8 mouse cellular contexts compared by ENCODE assay signal in genomic region chr9:80164191-80164590, GRCm38 (mm10). TPM values are rescaled to one million over a fixed set of nuclear protein-coding genes. Genes with fewer than 3 reads are reported as not detected.
DNase-seq lines count a peak whose midpoint lies in the region; ATAC-seq lines count a peak whose summit lies in the region.

No protein-coding gene starts in this region.

- no peak for ATAC-seq in heart, embryonic 14.5 days (ENCODE audit: insufficient number of reproducible peaks, insufficient read depth, low FRiP score, low read depth)
- no peak for ATAC-seq in forebrain, embryonic 16.5 days
- no peak for ATAC-seq in liver, embryonic 16.5 days (ENCODE audit: low read depth)
- ATAC-seq in stomach, embryonic 15.5 days (ENCODE audit: insufficient read depth, low FRiP score, low read depth), result peak; percentile 8

- H3K9ac ChIP-seq in heart, embryonic 14.5 days (ENCODE audit: low read length), result peak overlapping the region; percentile 56
- H3K9ac ChIP-seq in forebrain, embryonic 16.5 days (replicated peaks; ENCODE audit: low read depth, low read length), result peak overlapping the region; percentile 70
- H3K9ac ChIP-seq in liver, embryonic 16.5 days (ENCODE audit: low read depth, low read length), result peak overlapping the region; percentile 41; the same call in 1 of the 2 replicates
- H3K9ac ChIP-seq in stomach, embryonic 15.5 days, result no peak overlapping the region

- peaks cover 0 to 9% of the 10 kb centered on the region in 2 experiments; a peak in 2 of 4 replicates for H3K4me1 ChIP-seq in heart, embryonic 14.5 days (ENCODE audit: control insufficient read depth in 2 of 2, insufficient read depth in 2 of 2, low read length in 2 of 2)
- peaks cover 5% of the 10 kb centered on the region; the same call in 1 of the 2 replicates for H3K4me1 ChIP-seq in forebrain, embryonic 16.5 days (replicated peaks; ENCODE audit: control insufficient read depth, insufficient read depth, low read length)
- peaks cover 6% of the 10 kb centered on the region for H3K4me1 ChIP-seq in liver, embryonic 16.5 days (ENCODE audit: control insufficient read depth, low read depth, low read length)
- H3K4me1 ChIP-seq in stomach, embryonic 15.5 days, result peaks cover 3% of the 10 kb centered on the region; the same call in 1 of the 2 replicates

- 2% methylated on average over 13 of the region's 13 CpGs for WGBS in heart, embryonic 14.5 days
- WGBS in forebrain, embryonic 16.5 days, result 2% methylated on average over 13 of the region's 13 CpGs
- WGBS in liver, embryonic 16.5 days (ENCODE audit: insufficient replicate concordance), result 2% methylated on average over 13 of the region's 13 CpGs
- 2% methylated on average over 13 of the region's 13 CpGs for WGBS in stomach, embryonic 15.5 days

- no peaks in the 10 kb centered on the region for H3K36me3 ChIP-seq in heart, embryonic 14.5 days (ENCODE audit: control insufficient read depth, insufficient read depth, low read length)
- H3K36me3 ChIP-seq in forebrain, embryonic 16.5 days (ENCODE audit: control insufficient read depth, insufficient read depth), result no peaks in the 10 kb centered on the region
- no peaks in the 10 kb centered on the region for H3K36me3 ChIP-seq in liver, embryonic 16.5 days (ENCODE audit: control insufficient read depth, insufficient read depth)
- no peaks in the 10 kb centered on the region for H3K36me3 ChIP-seq in stomach, embryonic 15.5 days

- intact Hi-C loops in heart, postnatal 36 days (cut with DNase I), result loop anchor here (2.0 to 10.0 kb wide), 3 partner anchors 77 to 369 kb away; partner anchors contain the start of genes Senp6 and Tmem30a

- peak overlapping the region; percentile 66 to 77 for H3K4me3 ChIP-seq in heart, embryonic 14.5 days (ENCODE audit: control insufficient read depth in 1 of 2, insufficient read depth in 1 of 2, low read depth in 1 of 2, low read length in 2 of 2)
- H3K4me3 ChIP-seq in forebrain, embryonic 16.5 days (replicated peaks; ENCODE audit: low read length), result peak overlapping the region; percentile 87
- peak overlapping the region; percentile 78 for H3K4me3 ChIP-seq in liver, embryonic 16.5 days (ENCODE audit: low read depth, low read length)
- peak overlapping the region; percentile 90 for H3K4me3 ChIP-seq in stomach, embryonic 15.5 days (replicated peaks)

- no peak overlapping the region for H3K27ac ChIP-seq in heart, embryonic 14.5 days (replicated peaks in 1 of 2; ENCODE audit: control insufficient read depth in 1 of 2, insufficient read depth in 1 of 2, low read depth in 2 of 2, low read length in 2 of 2)
- no peak overlapping the region for H3K27ac ChIP-seq in forebrain, embryonic 16.5 days (ENCODE audit: low read length)
- no peak overlapping the region for H3K27ac ChIP-seq in liver, embryonic 16.5 days (ENCODE audit: low read length)
- peak overlapping the region; percentile 65; the same call in 1 of the 2 replicates for H3K27ac ChIP-seq in stomach, embryonic 15.5 days

- H3K9me3 ChIP-seq in heart, embryonic 14.5 days (ENCODE audit: control insufficient read depth, low read length), result no peaks in the 10 kb centered on the region
- no peaks in the 10 kb centered on the region for H3K9me3 ChIP-seq in forebrain, embryonic 16.5 days (ENCODE audit: control insufficient read depth, low read length)
- no peaks in the 10 kb centered on the region for H3K9me3 ChIP-seq in liver, embryonic 16.5 days (replicated peaks; ENCODE audit: control insufficient read depth, low read length)
- H3K9me3 ChIP-seq in stomach, embryonic 15.5 days, result no peaks in the 10 kb centered on the region

- no peak for DNase-seq in heart, postnatal 36 days
- peak; percentile 45 for DNase-seq in MN1 (ENCODE audit: low spot score)
- no peak for DNase-seq in retina, embryonic 14.5 days (ENCODE audit: low spot score)
- no peak for DNase-seq in thymus, postnatal 10 days (ENCODE audit: low spot score in 2 of 2)

- H3K4me2 ChIP-seq in heart, embryonic 14.5 days (ENCODE audit: low read length), result peak overlapping the region; percentile 70
- H3K4me2 ChIP-seq in forebrain, embryonic 16.5 days (ENCODE audit: low read length), result peak overlapping the region; percentile 68
- H3K4me2 ChIP-seq in liver, embryonic 16.5 days (ENCODE audit: low read depth, low read length), result peak overlapping the region; percentile 96
- H3K4me2 ChIP-seq in stomach, embryonic 15.5 days, result peak overlapping the region; percentile 73

- H3K27me3 ChIP-seq in heart, embryonic 14.5 days (ENCODE audit: control insufficient read depth, insufficient read depth, low read length), result no peaks in the 10 kb centered on the region
- H3K27me3 ChIP-seq in forebrain, embryonic 16.5 days (replicated peaks; ENCODE audit: control insufficient read depth, insufficient read depth, low read length), result no peaks in the 10 kb centered on the region
- H3K27me3 ChIP-seq in liver, embryonic 16.5 days (ENCODE audit: control insufficient read depth, insufficient read depth, low read depth, low read length), result no peaks in the 10 kb centered on the region; the same call in none of the 2 replicates
- H3K27me3 ChIP-seq in stomach, embryonic 15.5 days (replicated peaks), result no peaks in the 10 kb centered on the region

RNA-seq across cellular contexts. Expression of gene Myo6, which starts 0.6 kb away (rescaled TPM):
- 14.7 and 15.2 TPM in 2 replicates for polyA plus RNA-seq in heart, embryonic 14.5 days (2014; fragmentation: Nextera tagmentation; extraction: Ambion mirVana)
- total RNA-seq in heart, postnatal 36 days (2021), result 10 to 100 TPM; 12.3 to 14.2 TPM
- polyA plus RNA-seq in forebrain, embryonic 16.5 days (2015; fragmentation: Nextera tagmentation; extraction: Ambion mirVana), result 14.0 and 16.7 TPM in 2 replicates
- polyA plus RNA-seq in liver, embryonic 16.5 days (2015; fragmentation: Nextera tagmentation; extraction: Ambion mirVana), result 3.5 and 3.9 TPM in 2 replicates
- polyA plus RNA-seq in stomach, embryonic 15.5 days (2015; fragmentation: Nextera tagmentation; extraction: Ambion mirVana), result 36.9 and 44.0 TPM in 2 replicates
